Mouse (Mus musculus): ENCODE measurements at regions not wholly inside any gene's neighbourhood (a gene's known extent, or its start where the extent isn't known, plus 50 kb on each side); places are given as distances from the start of the nearest gene placed in this dataset.

DNA sequence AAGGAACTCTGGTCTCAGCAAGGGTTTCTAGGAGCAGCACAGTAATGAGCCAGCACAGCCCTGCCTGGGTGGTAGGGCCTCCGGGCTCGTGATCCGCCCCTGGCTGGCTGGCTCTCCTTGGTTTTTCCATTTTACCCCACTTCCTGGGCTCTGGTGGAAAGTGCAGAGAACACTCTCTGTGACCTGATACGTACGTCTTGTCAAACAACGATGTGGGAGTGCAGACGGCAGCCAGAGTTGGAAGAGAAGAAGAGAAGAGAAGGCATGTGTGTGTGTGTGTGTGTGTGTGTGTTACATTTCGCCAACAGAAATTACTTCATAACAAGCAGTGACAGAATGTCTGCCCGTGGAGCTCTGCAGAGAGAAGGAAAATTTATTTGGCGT lies 97.2 kb upstream of the Map4k3 start:
- TF ChIP-seq POLR2A (IDR thresholded peaks at IDR 0.05; ENCODE audit: borderline replicate concordance, control insufficient read depth, low read depth, low read length) (no peak), CTCF (IDR thresholded peaks at IDR 0.05; ENCODE audit: control insufficient read depth, insufficient read depth, low read length) (no peak)
